Mouse (Mus musculus): Measurements from ENCODE around the gene Vipas39. TPM values are rescaled to one million over a fixed set of nuclear protein-coding genes. Genes with fewer than 3 reads are reported as not detected.

Vipas39 gene
- total RNA-seq, 4 experiments from 2014 or later = 34.6 to 53.1 (median 43.5) TPM

- no peak for DNase-seq
Measured at GRCm38 (mm10) chr12:87196310-87196709, 69.7 kb downstream of the Vipas39 start.

GRCm38 (mm10) chr12:87195069-87195468 lies 71.0 kb downstream of the Vipas39 start:
- no peak for DNase-seq

GRCm38 (mm10) chr12:87193008-87193407 lies 73.0 kb downstream of the Vipas39 start:
- DNase-seq = no peak

Small RNA genes lying within 50 kb of the gene (microRNA-seq; reads per million reads assigned to microRNA genes)
- 0 reads per million in 2 experiments for gene Gm47293

Other genes with a start within 250 kb of the Vipas39 start
- 1 to 10 TPM; 2.3 to 4.8 (median 3.1) TPM for gene Tmem63c, start 244.9 kb downstream of the Vipas39 start, total RNA-seq (2022)
- gene Ngb, start 163.7 kb downstream of the Vipas39 start, total RNA-seq (2022) = 1 to 10 TPM; 3.8 to 6.8 (median 5.4) TPM
- gene Gstz1, start 119.1 kb downstream of the Vipas39 start, total RNA-seq (2022) = 100 to 1,000 TPM in 3 of 4 experiments, 10 to 100 TPM in 1; 96.8 to 133 (median 104) TPM
- 10 to 100 TPM; 14.5 to 16.6 (median 15.7) TPM for gene Pomt2, start 118.3 kb downstream of the Vipas39 start, total RNA-seq (2022)
- 1 to 10 TPM; 1.0 to 2.2 (median 1.7) TPM for gene Samd15, start 66.5 kb downstream of the Vipas39 start, total RNA-seq (2022)
- 10 to 100 TPM; 33.4 to 42.5 (median 35.5) TPM for gene Tmed8, start 65.8 kb downstream of the Vipas39 start, total RNA-seq (2022)
- under 1 TPM in 3 of 4 experiments, not detected in 1; 0.29 to 0.55 (median 0.35) TPM for gene Noxred1, start 27.5 kb downstream of the Vipas39 start, total RNA-seq (2022)
- gene Ahsa1, start 223 bp upstream of the Vipas39 start, total RNA-seq (2022) = 100 to 1,000 TPM; 120 to 228 (median 142) TPM
- gene Ism2, start 33.4 kb upstream of the Vipas39 start, total RNA-seq (2022) = under 1 TPM in 2 of 4 experiments, not detected in 2; 0.28 to 0.32 TPM
- gene Sptlc2, start 122.1 kb upstream of the Vipas39 start, total RNA-seq (2022) = 100 to 1,000 TPM; 224 to 333 (median 255) TPM
- 100 to 1,000 TPM; 156 to 205 (median 191) TPM for gene Slirp, start 177.6 kb upstream of the Vipas39 start, total RNA-seq (2022)
- gene Alkbh1, start 177.8 kb upstream of the Vipas39 start, total RNA-seq (2022) = 10 to 100 TPM; 16.4 to 28.3 (median 21.9) TPM
- 100 to 1,000 TPM in 1 of 4 experiments, 10 to 100 TPM in 3; 76.4 to 103 (median 91.9) TPM for gene Snw1, start 206.0 kb upstream of the Vipas39 start, total RNA-seq (2022)
- gene Gm5788, start 228.5 kb upstream of the Vipas39 start, total RNA-seq (2022) = not detected
- not detected for gene Gm8300, start 248.1 kb upstream of the Vipas39 start, total RNA-seq (2022)

Data from adrenal gland, adult 8-10 months (tissue).